Mouse (Mus musculus) cerebellum, adult 9-10 months (tissue): ENCODE data around the gene Grm4.

Experiments used
- DNase-seq: peaks from one replicate; pipeline ENCODE4 v3.0.0; 2022

Grm4 gene

GRCm38 (mm10) chr17:27441778-27442177 is 79.4 kb downstream of the Grm4 start:
- no peak for DNase-seq

- no peak for DNase-seq
Measured at GRCm38 (mm10) chr17:27435799-27436198, 85.4 kb downstream of the Grm4 start.

- DNase-seq, result peak; percentile 78
Measured at GRCm38 (mm10) chr17:27435225-27435624, 86.0 kb downstream of the Grm4 start.

- DNase-seq, result no peak
Measured at GRCm38 (mm10) chr17:27434066-27434465, 87.1 kb downstream of the Grm4 start.

GRCm38 (mm10) chr17:27433179-27433680 is 88.0 kb downstream of the Grm4 start:
- no peak for DNase-seq

- DNase-seq, result peak; percentile 24
Measured at GRCm38 (mm10) chr17:27432145-27432650, 89.0 kb downstream of the Grm4 start.

- peak; percentile 31 for DNase-seq
Measured at GRCm38 (mm10) chr17:27431049-27431839, 90.0 kb downstream of the Grm4 start.

- peak; percentile 22 for DNase-seq
Measured at GRCm38 (mm10) chr17:27429757-27430156, 91.4 kb downstream of the Grm4 start.

- no peak for DNase-seq
Measured at GRCm38 (mm10) chr17:27425016-27425415, 96.2 kb downstream of the Grm4 start.

GRCm38 (mm10) chr17:27424356-27424755 is 96.8 kb downstream of the Grm4 start:
- DNase-seq, result peak; percentile 47

- DNase-seq, result peak; percentile 92
Measured at GRCm38 (mm10) chr17:27422726-27423381, 98.3 kb downstream of the Grm4 start.

GRCm38 (mm10) chr17:27422371-27422725 is 98.9 kb downstream of the Grm4 start:
- DNase-seq, result no peak

GRCm38 (mm10) chr17:27421837-27422236 is 99.4 kb downstream of the Grm4 start:
- DNase-seq, result peak; percentile 48

GRCm38 (mm10) chr17:27409006-27409405 is 112.2 kb downstream of the Grm4 start:
- DNase-seq, result no peak

GRCm38 (mm10) chr17:27408531-27408930 is 112.7 kb downstream of the Grm4 start:
- peak; percentile 48 for DNase-seq

- DNase-seq, result peak; percentile 29
Measured at GRCm38 (mm10) chr17:27406956-27407355, 114.2 kb downstream of the Grm4 start.

GRCm38 (mm10) chr17:27405376-27406024 is 115.7 kb downstream of the Grm4 start:
- no peak for DNase-seq

GRCm38 (mm10) chr17:27401200-27401599 is 120.0 kb downstream of the Grm4 start:
- no peak for DNase-seq

- no peak for DNase-seq
Measured at GRCm38 (mm10) chr17:27393931-27394330, 127.3 kb downstream of the Grm4 start.

GRCm38 (mm10) chr17:27393432-27393831 is 127.8 kb downstream of the Grm4 start:
- no peak for DNase-seq

- DNase-seq, result no peak
Measured at GRCm38 (mm10) chr17:27392918-27393317, 128.3 kb downstream of the Grm4 start.

GRCm38 (mm10) chr17:27390019-27390418 is 131.2 kb downstream of the Grm4 start:
- DNase-seq, result no peak

- no peak for DNase-seq
Measured at GRCm38 (mm10) chr17:27389221-27390000, 131.8 kb downstream of the Grm4 start.
